Mouse (Mus musculus) lung, postnatal 25 days (tissue): ENCODE results near the gene Wdr26.

Source experiments
- DNase-seq: peaks from one replicate; pipeline ENCODE4 v3.0.0; 2022; ENCODE audit warnings: low spot score

Gene Wdr26

DNA sequence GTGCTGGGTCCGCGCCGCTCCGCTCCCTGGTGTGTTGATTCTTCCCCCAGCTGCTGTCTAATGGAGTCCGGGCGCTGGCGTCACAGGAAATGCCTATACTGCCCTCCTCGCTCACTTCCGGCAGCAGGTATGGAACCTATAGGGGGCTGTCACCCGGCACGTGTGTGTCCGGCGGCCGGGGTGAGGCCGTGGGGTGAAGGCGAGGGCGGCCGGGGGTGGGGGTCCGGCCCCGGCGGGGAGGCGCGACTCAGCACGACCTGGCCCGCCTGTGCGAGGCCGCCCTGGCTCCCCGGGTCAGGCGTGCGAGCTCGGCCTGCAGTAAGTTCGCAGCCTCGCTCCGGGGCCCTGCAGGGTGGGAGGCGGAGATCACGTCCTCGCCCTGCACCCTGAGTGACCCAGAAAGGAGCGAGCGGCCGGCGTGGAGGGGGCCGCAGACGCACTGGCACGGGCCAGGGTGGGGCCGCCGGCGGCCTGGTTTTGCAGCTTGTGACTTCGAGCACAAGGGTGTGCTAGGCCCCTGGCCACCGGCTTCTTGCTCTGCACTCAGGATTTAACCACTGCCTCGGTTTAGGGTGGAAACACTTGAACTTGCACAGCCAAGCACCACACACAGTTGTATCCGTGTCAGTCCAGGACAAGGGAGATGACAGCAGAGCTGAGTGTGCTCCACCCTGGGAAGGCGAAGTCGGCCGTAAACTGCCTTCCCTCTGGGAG, at the start of gene Wdr26:
Wdr26 (minus strand) TSS at position 82 of the 714 bp plus-strand sequence.
- peak; percentile 86 for DNase-seq

DNA sequence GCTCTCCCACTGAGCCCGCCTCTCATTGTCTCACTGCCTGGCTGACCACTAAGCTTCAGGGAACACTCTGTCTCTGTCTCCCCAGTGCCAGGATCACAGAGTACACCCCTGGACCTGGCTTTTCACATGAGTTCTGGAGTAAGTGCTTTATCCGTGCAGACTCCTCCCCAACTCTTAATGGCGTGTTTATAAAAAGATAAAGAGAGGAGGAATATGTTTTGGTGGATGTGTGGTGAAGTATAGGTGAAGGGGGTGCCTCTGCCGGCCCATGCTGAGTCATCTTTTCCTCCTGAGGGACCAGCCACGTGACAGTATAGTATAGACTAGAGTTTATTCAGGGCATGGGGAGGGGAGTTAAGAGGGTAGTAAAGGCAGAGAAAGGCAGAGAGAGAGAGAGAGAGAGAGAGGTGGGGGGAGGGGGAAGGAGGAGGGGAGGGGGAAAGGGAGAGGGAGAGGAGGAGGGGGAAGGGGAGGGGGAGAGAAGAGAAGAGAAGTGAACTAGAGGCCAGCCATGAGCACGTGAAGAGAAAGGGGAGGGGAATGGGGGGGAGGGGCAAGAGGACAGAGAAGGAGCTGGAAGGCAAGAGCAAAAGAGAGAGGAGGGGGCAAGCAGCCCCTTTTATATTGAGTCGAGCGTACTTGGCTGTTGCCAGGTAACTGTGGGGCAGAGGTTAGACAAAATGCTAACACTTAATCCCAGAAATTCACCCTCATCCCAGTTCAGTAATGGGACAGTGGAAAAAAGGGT, 49.3 kb upstream of the Wdr26 start:
- DNase-seq: no peak

DNA sequence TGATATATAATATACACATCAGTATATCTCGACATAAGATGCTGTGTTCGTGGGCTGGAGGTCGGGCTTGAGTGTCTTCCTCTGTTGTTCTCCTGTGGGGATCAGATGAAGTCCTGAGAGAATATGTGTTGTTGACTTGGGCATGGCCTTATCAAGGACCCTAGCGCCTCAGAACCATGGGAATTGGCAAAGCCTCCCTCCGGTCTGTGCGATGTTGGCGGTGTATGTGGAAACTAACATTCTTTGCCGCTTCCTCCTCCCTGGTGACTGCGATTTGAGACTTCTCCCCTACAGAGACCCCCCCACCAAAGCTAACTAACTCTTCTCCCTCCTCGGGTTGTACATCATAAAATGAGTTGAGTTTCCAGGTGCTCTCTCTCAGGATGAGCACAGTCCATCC, 48.6 kb upstream of the Wdr26 start:
- no peak for DNase-seq

DNA sequence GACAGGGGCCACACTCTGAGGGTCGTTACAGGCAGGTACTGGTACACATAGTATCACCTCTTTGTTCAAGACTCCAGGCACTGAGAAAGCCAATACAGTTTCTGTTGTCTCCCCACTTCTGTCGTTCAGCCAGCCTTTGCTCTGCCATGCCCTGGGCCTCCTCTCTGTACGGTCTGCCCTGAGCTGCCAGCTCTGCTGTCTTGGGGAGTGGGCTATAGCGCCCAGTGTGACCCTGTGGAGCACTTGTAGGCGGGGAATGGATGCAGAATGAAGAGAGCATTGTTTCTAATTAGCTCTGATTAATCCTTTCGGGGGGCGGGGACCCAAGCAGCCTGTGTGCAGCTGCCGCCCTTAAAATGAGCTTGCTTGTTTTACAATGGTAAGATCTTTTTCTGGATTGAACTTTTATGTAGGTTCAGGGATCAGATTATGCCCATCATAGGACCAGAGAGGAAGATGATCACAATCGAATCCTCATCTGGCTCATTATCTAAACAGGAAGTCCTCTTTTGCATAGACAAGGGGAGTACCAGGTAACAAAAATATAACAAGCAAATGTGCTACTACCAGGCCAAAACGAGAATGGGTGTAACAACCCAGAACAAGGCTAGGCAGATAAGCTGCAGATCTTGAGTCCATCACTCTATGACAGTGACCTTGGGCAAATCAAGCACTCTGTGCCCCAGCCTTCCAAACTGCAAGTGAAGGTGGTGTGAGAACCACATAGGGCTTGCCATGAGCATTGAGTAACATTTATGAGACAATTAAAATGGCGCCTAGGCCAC, 48.0 kb upstream of the Wdr26 start:
- DNase-seq: no peak

DNA sequence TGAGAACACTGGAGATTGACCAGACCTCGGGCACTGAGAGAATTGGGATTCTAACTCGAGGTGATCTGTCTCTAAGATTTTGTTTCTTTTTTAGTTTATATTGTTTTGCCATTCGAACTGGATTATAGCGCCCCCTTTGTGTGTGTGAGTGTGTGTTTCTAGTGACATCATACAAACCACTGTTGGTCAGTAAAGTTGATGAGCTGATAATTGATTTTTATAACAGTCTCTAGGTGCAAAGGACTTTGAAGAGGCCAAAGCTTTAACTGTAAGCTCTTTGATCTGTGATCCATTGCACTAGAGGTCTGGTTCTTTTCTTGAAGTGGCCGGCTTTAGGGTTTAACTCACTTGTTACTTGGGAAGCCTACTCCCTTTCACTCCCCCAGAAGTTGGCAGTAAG, 47.3 kb upstream of the Wdr26 start:
- no peak for DNase-seq

DNA sequence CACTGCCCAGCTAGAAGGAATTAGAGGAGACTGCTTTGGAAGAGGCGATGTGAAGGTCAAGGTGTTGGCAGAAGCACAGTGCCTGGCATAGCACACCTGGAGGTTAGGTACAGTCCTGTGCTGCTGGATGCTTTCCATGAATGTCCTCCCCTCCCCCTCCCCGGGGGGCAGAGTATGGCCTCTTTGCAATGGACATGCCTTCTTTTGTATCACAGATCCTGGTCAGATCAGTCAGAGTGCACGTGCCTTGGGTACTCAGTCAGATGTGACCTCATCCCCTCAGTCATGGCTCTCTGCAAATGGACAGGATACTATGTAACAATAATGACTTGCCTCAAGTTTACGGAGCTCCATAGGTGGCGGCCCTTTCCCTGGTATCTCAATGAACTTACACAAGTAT, 46.8 kb upstream of the Wdr26 start:
- no peak for DNase-seq

DNA sequence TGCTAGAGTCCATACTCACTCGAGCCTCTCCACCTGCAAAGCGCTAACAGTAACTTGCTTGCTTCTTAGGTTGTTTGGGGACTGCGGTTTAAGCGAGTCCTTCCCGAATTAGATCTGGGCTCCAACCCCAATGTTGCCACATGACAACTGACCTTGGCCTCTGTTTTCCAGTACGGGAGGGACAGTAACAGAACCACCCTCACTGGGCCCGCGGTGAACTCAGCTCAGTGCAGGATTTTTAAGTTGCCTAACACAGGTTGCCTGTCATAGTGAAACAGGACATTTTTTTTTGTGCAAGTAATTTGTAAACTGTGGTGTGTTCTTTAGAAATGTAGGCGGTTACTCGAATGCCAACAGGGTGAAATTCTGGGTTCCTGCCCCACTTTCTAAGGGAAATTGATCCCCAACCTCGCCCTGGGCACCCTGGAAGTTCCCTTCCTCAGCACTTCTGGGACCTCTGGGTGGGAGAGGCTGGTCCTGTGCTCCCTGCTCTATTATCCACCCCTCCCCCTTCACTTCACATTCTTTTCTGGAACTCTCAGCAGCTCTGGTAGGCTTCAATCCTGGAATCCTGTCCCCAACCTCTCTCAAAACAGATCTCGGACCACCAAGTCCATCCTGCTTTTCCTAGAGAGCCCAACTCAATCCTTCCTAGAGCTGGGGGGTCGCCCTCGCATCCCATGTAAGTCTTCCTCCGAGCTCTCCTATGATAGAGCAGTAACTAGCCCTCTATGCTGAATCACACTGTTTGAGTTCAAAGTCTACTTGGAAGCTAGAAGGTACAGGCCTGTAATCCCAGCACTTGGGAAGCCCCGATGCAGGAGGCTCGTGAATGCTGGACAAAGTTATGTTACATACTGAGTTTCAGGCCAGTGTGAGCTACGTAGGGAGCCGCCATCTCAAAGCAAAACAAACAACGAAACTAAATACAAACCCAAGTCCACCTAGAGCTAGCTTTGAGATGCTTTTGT, 46.1 kb upstream of the Wdr26 start:
- DNase-seq: peak; percentile 58

DNA sequence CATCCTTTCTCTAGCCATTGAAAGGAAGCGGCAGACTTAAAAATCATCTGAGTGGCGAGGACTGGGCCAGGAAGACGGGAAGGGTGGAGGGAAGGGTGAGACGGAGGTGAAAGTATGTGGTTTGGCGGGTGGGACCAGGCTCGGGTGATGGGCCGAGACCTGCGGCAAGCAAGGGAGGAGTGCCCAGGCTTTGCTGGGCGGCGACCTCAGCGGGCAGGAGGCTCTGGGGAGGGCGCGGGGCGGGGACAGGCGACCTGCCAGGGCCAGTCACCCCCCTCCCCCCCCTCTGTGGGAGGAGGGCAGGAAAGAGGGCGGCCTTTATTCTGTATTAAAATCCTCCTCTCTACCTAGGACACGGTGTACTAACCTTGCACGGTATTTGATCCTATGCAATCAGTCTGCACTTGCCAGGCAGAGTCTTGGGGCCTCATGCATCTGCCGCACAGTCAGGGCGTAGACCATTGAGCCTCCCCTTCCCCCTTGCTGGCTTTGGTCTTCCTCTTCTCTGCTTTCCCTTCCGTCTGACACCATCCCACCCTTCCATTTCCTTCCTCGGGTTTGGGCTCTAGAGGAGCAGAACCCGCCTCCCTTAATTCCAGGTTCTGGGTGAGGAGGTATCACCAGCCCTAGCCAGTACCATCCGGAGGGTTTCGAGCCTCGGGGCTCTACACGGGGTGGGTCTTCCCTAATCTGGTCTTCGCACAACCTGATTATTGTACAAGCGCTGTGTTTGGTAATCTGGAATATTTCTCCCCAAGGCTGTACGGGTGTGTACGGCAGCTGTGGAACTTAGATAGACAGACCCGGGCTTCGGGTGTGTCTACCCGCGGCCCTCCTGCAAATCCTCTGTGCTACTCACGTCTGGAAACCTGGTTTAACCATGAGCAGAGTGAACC, 45.1 kb upstream of the Wdr26 start:
- peak; percentile 89 for DNase-seq

DNA sequence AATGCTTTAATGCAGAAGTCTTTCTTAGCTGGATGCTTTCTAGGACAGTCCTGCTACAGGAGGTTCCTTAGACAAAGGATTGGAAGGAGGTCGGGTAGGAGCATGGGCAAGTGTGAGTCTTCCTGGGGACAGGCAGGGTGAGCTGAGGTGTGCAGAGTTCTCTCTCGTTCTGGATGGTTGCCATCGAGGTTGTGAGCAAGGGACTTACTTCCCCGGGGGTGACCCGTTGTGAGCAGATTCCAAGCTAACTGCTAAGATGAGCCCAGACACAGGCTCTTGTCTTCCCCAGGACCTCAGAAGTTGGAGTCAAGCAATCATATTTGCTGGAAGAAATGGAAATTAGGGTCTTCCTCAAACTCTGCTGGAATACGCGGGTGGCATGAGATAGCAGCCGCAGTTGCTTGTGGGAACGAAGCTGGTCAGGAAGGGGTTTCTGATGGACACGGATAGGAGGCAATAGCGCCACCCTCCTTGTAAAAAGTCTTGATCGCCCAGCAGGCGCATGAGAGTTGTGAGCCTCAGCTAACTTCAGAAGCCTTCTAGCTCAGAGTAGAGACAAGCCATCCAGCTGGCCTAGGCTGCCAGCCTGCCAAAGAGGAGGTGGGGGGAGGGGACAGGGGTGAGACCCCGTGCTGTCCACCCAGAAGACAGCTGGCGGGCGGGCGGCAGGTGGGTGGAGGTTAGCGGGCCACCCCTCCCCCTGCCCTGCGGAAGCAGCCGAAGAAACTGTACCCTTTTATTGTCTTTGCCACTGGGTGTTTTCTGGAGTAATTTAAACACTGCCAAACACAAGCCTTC, 44.3 kb upstream of the Wdr26 start:
- peak; percentile 68 for DNase-seq

DNA sequence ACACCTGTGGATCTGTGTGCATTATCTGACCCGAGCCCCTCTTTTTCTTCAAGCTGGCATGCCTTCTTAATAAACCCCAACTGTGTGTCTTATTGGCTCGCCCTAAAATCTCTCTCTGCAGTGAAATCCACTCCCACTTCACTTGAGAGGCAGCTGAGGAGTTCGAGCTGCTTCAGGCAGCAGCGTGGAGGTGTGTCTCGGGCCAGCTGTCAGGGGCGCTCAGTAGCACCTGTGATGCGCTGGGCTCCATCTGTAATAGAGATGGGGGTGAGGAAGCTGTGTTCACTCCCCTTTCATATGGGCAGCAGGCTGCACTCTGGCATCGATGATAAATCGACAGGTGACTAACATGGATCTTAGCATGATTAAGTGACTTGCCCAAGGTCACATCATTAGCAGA, 43.6 kb upstream of the Wdr26 start:
- no peak for DNase-seq

DNA sequence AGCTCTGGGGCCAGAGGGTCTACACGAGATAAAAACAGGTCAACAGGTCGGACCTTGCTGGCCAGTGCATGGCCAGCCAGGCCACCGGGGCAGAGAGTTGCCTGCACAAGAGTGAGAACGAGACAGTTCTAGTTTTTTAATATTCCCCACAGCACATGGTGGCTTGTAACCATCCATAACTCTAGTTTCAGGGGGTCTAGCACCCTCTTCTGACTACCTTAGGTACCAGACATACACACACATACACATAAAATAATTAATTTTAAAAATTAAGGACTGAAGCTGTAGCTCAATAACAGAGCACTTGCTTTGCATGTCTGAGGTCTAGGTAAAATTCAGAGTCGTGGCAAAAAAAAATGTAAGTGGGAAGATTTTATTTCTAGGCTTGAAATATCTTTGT, 39.8 kb upstream of the Wdr26 start:
- no peak for DNase-seq

DNA sequence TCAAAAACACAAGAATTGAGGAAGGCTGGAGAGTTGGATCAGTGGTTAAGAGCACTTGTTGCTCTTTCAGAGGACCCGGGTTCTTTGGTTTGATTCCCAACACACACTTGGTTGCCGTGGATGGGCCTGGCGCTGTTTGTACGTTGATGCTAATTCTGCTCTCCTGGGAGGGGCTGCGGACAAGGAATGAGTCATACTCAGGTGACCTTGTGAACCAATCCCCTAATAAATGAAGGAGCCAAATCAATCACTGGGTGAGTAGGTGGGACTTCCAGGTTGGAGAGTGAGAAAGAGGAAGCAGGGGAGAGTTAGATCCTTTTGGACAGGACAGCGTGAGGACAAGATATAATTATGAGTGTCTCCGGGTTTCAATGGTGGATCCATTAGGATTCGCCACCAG, 39.2 kb upstream of the Wdr26 start:
- DNase-seq: no peak

DNA sequence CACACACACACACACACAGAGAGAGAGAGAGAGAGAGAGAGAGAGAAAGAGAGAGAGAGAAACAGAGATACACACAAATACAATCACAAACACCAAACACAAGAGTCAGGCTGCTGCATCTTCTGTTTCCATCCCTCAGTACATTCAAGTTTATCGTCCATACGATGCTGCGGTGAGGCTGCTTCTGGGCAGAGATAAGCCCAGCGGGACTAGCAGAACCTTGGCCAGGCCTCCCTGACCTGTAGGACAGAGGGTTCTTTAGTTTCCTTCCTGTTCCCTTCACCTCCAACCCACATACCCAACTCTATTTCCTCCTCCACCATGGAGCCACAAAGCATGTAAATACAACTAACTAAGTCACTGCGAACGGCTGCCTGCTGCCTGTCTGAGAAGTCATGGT, 37.7 kb upstream of the Wdr26 start:
- DNase-seq: no peak

DNA sequence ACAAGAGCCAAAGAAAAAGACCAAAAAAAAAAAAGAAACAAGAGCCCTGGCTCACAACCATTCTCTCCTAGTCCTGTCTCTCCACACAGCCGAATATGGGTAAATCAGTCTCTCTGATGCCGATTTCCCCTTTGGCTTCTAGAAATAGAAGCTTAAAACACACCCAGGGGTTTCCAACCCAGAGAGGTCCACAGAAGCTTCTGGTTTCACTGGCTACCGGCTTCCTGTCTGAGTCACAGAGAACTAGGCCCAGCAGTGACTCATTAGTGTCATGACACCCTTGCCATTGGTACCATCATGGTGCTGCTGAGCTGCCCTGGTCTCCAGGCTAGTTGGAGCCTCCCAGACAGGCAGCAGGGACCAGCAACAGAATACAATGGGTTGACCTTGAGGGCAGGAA, 35.4 kb upstream of the Wdr26 start:
- peak; percentile 60 for DNase-seq

DNA sequence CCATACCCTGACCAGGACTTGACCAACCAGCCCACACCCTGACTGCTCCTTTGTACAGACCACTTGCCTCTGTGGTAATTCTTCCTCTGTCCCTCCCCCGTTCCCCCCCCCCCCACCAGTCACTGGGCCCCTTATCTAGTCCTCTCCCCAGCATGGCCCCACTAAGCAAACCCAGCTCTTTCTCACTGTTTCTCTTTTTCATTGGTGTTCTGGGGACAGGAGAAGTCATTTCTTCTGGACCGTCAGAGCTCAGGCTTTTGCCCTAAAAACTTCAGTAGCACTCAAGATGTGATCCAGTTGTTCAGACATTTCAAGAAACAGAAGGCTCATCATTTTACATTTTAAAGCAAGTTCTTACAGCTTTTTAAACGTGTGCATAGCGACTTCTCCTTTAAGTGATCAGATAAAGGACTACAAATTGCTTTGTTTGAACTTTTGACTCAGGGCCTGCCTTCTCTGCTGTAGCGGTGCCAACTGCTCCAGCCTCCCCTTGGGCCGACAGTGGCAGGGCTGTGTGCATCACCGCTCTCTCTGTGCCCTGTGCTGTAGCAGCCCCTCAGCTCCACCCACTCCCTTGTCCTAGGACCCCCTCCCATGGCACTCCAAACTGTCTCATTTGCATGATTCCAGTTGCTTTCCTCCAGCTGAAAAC, 34.8 kb upstream of the Wdr26 start:
- DNase-seq: no peak

DNA sequence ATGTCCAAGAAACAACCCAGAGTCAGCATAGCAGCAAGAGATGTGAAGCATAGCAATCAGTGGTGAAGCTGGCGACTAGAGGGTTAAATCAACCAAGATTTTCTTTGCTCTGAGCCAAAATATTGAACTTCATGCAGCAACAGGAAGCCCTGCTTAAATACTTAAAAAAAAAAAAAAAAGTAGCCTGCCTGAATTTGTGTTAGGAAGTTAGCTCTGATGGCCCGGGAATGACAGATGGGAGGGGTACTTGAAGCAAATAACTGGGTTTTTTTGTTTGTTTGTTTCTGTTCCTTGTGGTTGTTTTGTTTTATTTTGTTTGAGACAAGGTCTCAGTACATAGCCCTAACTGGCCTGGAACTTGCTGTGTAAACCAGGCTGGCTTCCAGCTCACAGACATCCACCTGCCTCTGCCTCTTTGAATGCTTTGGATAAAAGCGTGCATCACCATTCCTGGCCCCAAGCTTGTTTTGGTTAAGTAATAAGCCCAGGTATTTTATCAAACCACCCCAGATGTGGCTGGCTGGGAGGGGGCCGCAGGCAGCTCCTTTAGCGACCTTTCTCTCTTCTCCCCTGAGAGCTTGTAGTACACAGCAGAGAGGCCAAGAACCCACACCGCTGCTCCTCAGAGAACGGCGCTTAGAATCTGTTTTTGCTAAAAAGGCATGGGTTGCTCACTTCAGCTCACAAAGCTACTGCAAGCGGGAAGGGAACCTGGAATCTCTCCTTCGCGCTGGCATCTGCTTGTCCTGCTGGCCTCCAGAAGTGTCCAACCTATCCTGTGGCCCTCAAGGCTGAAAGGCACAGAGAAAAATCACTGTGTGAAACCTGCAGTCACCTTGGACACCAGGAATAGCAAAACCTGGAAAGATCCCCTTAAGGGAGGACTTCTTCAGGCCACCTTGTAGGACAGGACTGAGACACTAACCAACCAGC, 34.0 kb upstream of the Wdr26 start:
- no peak for DNase-seq

DNA sequence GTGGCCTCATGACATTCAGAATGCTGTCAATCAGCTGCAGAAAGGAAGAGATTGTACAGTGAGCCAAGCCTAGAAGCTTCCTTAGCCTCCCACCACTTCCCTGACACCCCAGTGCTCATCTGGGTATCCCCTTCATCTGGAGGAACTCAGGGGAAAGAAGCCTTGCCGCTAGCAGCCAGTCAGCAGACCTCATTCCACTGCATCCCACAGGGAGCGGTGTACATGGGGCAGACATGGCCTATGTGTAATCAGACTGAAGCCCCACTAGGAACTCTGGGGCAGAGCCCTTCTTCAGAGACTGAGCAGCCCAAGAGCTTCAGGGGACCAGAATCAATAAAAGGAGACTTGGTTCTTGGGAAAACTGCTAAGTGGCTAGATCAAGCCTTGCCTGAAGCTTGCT, 33.3 kb upstream of the Wdr26 start:
- no peak for DNase-seq

DNA sequence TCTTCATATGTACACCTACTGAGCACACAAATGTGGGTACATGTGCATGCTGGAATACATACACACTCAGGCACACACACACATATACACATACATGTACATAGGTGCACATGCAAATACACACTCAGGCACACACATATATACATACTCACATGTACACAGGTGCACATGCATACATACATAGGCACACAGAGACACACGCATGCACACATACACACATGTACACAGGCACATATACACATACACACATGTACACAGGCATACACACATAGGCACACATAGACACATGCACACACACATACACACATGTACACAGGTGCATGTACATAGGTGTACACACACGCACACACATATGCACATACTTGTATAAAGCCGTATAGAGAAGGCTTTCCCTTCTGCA, 29.4 kb upstream of the Wdr26 start:
- no peak for DNase-seq
